Mouse (Mus musculus): ENCODE data around the gene Chpf. TPM values are rescaled to one million over a fixed set of nuclear protein-coding genes. Genes with fewer than 3 reads are reported as not detected.

Chpf gene
- polyA plus RNA-seq, 1 experiment from 2014 or later: 21.3 TPM

DNA sequence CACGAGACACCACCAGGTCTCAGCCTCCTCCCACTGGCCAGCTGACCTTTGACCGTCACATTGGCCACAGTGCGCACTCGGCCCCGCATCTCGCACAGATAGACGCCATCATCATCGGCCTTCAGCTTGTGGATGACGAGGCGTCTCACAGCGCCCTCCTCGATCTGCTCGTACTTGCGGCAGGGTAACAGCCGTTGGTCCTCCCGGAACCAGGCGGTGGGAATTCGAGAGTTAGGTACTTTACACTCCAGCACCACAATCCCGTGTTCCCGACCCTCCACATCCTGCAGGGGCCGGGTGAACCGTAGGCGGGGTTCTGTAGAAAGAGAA, 24.5 kb upstream of the Chpf start:
- no peaks in the 10 kb centered on the region for H3K9me3 ChIP-seq (ENCODE audit: control insufficient read depth, low read length)
- DNase-seq (ENCODE audit: low spot score): no peak
- no peak overlapping the region for H3K4me2 ChIP-seq (ENCODE audit: low read depth, low read length, severe bottlenecking)
- H3K9ac ChIP-seq (ENCODE audit: low read length): no peak overlapping the region
- ATAC-seq (replicated peaks; ENCODE audit: low FRiP score): no peak
- H3K36me3 ChIP-seq (ENCODE audit: control insufficient read depth, insufficient read depth, low read length): peaks cover 8% of the 10 kb centered on the region
- no peaks in the 10 kb centered on the region for H3K27me3 ChIP-seq (ENCODE audit: control insufficient read depth, insufficient read depth, low read length)
- H3K4me1 ChIP-seq (replicated peaks; ENCODE audit: control insufficient read depth, insufficient read depth, low read length): peaks cover 5% of the 10 kb centered on the region; the same call in 1 of the 2 replicates
- no peak overlapping the region for H3K27ac ChIP-seq (ENCODE audit: low read depth, low read length)
- WGBS: 63% methylated on average over 23 of the region's 23 CpGs
- H3K4me3 ChIP-seq (ENCODE audit: low read depth, low read length): no peak overlapping the region

GRCm38 (mm10) chr1:75502945-75503650, 24.0 kb upstream of the Chpf start:
- 91% methylated on average over 23 of the region's 25 CpGs for whole genome bisulfite sequencing
- H3K4me3 ChIP-seq (ENCODE audit: low read depth, low read length): no peak overlapping the region
- no peaks in the 10 kb centered on the region for H3K27me3 ChIP-seq (ENCODE audit: control insufficient read depth, insufficient read depth, low read length)
- no peak overlapping the region for H3K27ac ChIP-seq (ENCODE audit: low read depth, low read length)
- H3K4me1 ChIP-seq (replicated peaks; ENCODE audit: control insufficient read depth, insufficient read depth, low read length): peaks cover 5% of the 10 kb centered on the region; the same call in 1 of the 2 replicates
- ATAC-seq (replicated peaks; ENCODE audit: low FRiP score) (no peak), DNase-seq (ENCODE audit: low spot score) (peak; percentile 47)
- no peaks in the 10 kb centered on the region for H3K9me3 ChIP-seq (ENCODE audit: control insufficient read depth, low read length)
- H3K36me3 ChIP-seq (ENCODE audit: control insufficient read depth, insufficient read depth, low read length): peaks cover 8% of the 10 kb centered on the region
- H3K4me2 ChIP-seq (ENCODE audit: low read depth, low read length, severe bottlenecking): no peak overlapping the region
- H3K9ac ChIP-seq (ENCODE audit: low read length): no peak overlapping the region

- Histone ChIP-seq H3K27me3 (ENCODE audit: control insufficient read depth, insufficient read depth, low read length) (no peaks in the 10 kb centered on the region), H3K4me1 (replicated peaks; ENCODE audit: control insufficient read depth, insufficient read depth, low read length) (peaks cover 5% of the 10 kb centered on the region; the same call in 1 of the 2 replicates), H3K9me3 (ENCODE audit: control insufficient read depth, low read length) (no peaks in the 10 kb centered on the region), H3K4me2 (ENCODE audit: low read depth, low read length, severe bottlenecking) (no peak overlapping the region), H3K36me3 (ENCODE audit: control insufficient read depth, insufficient read depth, low read length) (peaks cover 8% of the 10 kb centered on the region), H3K4me3 (ENCODE audit: low read depth, low read length) (no peak overlapping the region), H3K27ac (ENCODE audit: low read depth, low read length) (no peak overlapping the region), H3K9ac (ENCODE audit: low read length) (no peak overlapping the region)
- ATAC-seq (replicated peaks; ENCODE audit: low FRiP score) (no peak), DNase-seq (ENCODE audit: low spot score) (peak; percentile 38)
- WGBS: 97% methylated on average over 9 of the region's 9 CpGs
These were observed 22.8 kb upstream of the Chpf start for GRCm38 (mm10) chr1:75501905-75502304.

DNA sequence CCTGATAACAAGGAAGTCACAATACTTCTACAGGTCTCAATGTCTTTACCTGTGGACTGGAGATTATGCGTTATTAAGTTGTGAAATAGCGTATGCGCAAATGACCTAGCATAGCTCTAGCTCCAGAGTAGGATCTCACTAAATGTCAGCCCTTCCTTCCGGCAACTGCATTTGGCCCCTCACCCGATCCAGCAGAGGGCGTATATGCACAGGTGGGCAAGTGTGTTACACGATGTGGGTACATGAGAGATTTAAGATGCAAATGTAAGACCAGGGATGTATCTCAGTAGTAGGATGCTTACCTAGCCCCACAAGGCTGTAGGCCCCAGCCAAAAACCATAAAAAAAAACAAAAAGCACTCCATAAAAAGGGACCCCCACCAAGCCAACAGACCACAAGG, 20.3 kb upstream of the Chpf start:
- no peak overlapping the region for H3K9ac ChIP-seq (ENCODE audit: low read length)
- no peak overlapping the region for H3K4me2 ChIP-seq (ENCODE audit: low read depth, low read length, severe bottlenecking)
- DNase-seq (ENCODE audit: low spot score) (peak; percentile 39), ATAC-seq (replicated peaks; ENCODE audit: low FRiP score) (no peak)
- no peak overlapping the region for H3K4me3 ChIP-seq (ENCODE audit: low read depth, low read length)
- H3K4me1 ChIP-seq (replicated peaks; ENCODE audit: control insufficient read depth, insufficient read depth, low read length): 0 out of 2 replicates have a peak, but pooled peaks cover 1% of the 10 kb centered on the region
- H3K27me3 ChIP-seq (ENCODE audit: control insufficient read depth, insufficient read depth, low read length): no peaks in the 10 kb centered on the region
- H3K36me3 ChIP-seq (ENCODE audit: control insufficient read depth, insufficient read depth, low read length): peaks cover 8% of the 10 kb centered on the region
- no peak overlapping the region for H3K27ac ChIP-seq (ENCODE audit: low read depth, low read length)
- H3K9me3 ChIP-seq (ENCODE audit: control insufficient read depth, low read length): no peaks in the 10 kb centered on the region
- 83% methylated on average over 7 of the region's 7 CpGs for WGBS

- H3K27me3 ChIP-seq (ENCODE audit: control insufficient read depth, insufficient read depth, low read length): no peaks in the 10 kb centered on the region
- H3K36me3 ChIP-seq (ENCODE audit: control insufficient read depth, insufficient read depth, low read length): peaks cover 8% of the 10 kb centered on the region
- no peak overlapping the region for H3K9ac ChIP-seq (ENCODE audit: low read length)
- DNase-seq (ENCODE audit: low spot score): no peak
- ATAC-seq (replicated peaks; ENCODE audit: low FRiP score): no peak
- no peak overlapping the region for H3K27ac ChIP-seq (ENCODE audit: low read depth, low read length)
- H3K9me3 ChIP-seq (ENCODE audit: control insufficient read depth, low read length): no peaks in the 10 kb centered on the region
- 89% methylated on average over 4 of the region's 4 CpGs for WGBS
- H3K4me2 ChIP-seq (ENCODE audit: low read depth, low read length, severe bottlenecking): no peak overlapping the region
- H3K4me3 ChIP-seq (ENCODE audit: low read depth, low read length): no peak overlapping the region
- no peaks in the 10 kb centered on the region for H3K4me1 ChIP-seq (replicated peaks; ENCODE audit: control insufficient read depth, insufficient read depth, low read length)
These were observed 19.8 kb upstream of the Chpf start for GRCm38 (mm10) chr1:75498897-75499296.

GRCm38 (mm10) chr1:75494878-75495548, 15.9 kb upstream of the Chpf start:
- Histone ChIP-seq H3K4me3 (ENCODE audit: low read depth, low read length) (no peak overlapping the region), H3K27me3 (ENCODE audit: control insufficient read depth, insufficient read depth, low read length) (no peaks in the 10 kb centered on the region; the same call in 1 of the 2 replicates), H3K9ac (ENCODE audit: low read length) (no peak overlapping the region; the same call in 1 of the 2 replicates), H3K4me1 (replicated peaks; ENCODE audit: control insufficient read depth, insufficient read depth, low read length) (no peaks in the 10 kb centered on the region), H3K27ac (ENCODE audit: low read depth, low read length) (no peak overlapping the region), H3K4me2 (ENCODE audit: low read depth, low read length, severe bottlenecking) (no peak overlapping the region), H3K36me3 (ENCODE audit: control insufficient read depth, insufficient read depth, low read length) (no peaks in the 10 kb centered on the region; the same call in 1 of the 2 replicates), H3K9me3 (ENCODE audit: control insufficient read depth, low read length) (no peaks in the 10 kb centered on the region)
- DNase-seq (ENCODE audit: low spot score) (peak; percentile 72), ATAC-seq (replicated peaks; ENCODE audit: low FRiP score) (no peak)
- WGBS: 50% methylated on average over 12 of the region's 12 CpGs

- 29% methylated on average over 24 of the region's 24 CpGs for WGBS
- ATAC-seq (replicated peaks; ENCODE audit: low FRiP score): no peak
These were observed 13.6 kb upstream of the Chpf start for GRCm38 (mm10) chr1:75492579-75493170.

DNA sequence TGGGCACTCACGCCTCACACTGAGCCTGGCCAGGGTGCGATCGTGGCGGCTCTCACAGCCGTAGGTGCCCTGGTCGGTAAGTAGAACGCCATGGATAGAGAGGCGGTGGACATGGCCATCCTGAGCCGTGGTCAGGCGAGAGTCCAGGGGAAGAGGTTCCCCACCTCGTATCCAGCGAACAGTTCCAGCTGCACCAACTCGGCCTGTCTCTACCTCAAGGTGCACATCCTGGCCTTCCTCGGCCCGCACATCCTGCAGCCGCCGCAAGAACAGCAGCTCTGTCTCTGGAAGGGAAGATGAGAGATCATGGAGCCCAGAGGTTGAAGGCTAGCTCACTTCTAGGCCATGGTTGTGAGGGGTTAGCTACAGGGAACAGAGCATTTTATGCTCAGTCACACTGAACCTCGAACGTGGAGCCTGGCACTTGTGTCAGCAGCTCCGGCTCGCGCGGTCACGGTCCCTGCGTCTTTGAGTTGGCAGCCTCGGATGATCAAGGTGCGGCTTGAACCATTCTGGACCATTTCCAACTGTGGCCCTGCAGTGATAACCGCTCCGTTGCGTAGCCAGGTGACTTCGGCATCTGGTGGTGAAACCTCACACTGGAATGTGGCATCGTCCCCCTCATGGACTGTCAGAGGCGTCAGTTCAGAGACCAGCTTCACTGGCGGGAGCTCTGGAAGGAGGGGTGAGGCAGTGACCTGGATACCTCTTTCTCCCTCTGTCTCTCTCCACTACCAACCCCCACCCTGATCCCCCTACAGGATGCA, 11.9 kb upstream of the Chpf start:
- H3K9ac ChIP-seq (ENCODE audit: low read length): no peak overlapping the region
- H3K4me2 ChIP-seq (ENCODE audit: low read depth, low read length, severe bottlenecking): no peak overlapping the region
- no peaks in the 10 kb centered on the region for H3K9me3 ChIP-seq (ENCODE audit: control insufficient read depth, low read length)
- no peak overlapping the region for H3K4me3 ChIP-seq (ENCODE audit: low read depth, low read length)
- ATAC-seq (replicated peaks; ENCODE audit: low FRiP score) (no peak), DNase-seq (ENCODE audit: low spot score) (no peak)
- no peaks in the 10 kb centered on the region for H3K36me3 ChIP-seq (ENCODE audit: control insufficient read depth, insufficient read depth, low read length)
- peaks cover 13% of the 10 kb centered on the region; the same call in 1 of the 2 replicates for H3K4me1 ChIP-seq (replicated peaks; ENCODE audit: control insufficient read depth, insufficient read depth, low read length)
- no peak overlapping the region for H3K27ac ChIP-seq (ENCODE audit: low read depth, low read length)
- peaks cover 23% of the 10 kb centered on the region for H3K27me3 ChIP-seq (ENCODE audit: control insufficient read depth, insufficient read depth, low read length)
- 78% methylated on average over 34 of the region's 34 CpGs for WGBS

More at GRCm38 (mm10) chr1:75492579-75493170, 13.6 kb upstream of the Chpf start:
- H3K27me3 ChIP-seq (ENCODE audit: control insufficient read depth, insufficient read depth, low read length): peaks cover 8% of the 10 kb centered on the region
- no peaks in the 10 kb centered on the region; the same call in 1 of the 2 replicates for H3K36me3 ChIP-seq (ENCODE audit: control insufficient read depth, insufficient read depth, low read length)
- H3K9me3 ChIP-seq (ENCODE audit: control insufficient read depth, low read length): no peaks in the 10 kb centered on the region
- 0 out of 2 replicates have a peak, but pooled peaks cover 3% of the 10 kb centered on the region for H3K4me1 ChIP-seq (replicated peaks; ENCODE audit: control insufficient read depth, insufficient read depth, low read length)
- H3K27ac ChIP-seq (ENCODE audit: low read depth, low read length): no peak overlapping the region
- no peak for DNase-seq (ENCODE audit: low spot score)
- H3K9ac ChIP-seq (ENCODE audit: low read length): no peak overlapping the region
- H3K4me3 ChIP-seq (ENCODE audit: low read depth, low read length): no peak overlapping the region
- no peak overlapping the region for H3K4me2 ChIP-seq (ENCODE audit: low read depth, low read length, severe bottlenecking)

Data from forebrain, embryonic 11.5 days (tissue).